Mouse (Mus musculus): ENCODE results near the gene Trmt2a. TPM values are rescaled to one million over a fixed set of nuclear protein-coding genes. Genes with fewer than 3 reads are reported as not detected.
"Not testable (repeated sequence)": the region's sequence is repeated elsewhere in the genome, so short reads cannot be mapped to it uniquely, and the experiment has no call there.

The Trmt2a gene
- total and polyA plus RNA-seq, 2 experiments from 2014 or later, result 30.6 to 31.6 TPM

DNA sequence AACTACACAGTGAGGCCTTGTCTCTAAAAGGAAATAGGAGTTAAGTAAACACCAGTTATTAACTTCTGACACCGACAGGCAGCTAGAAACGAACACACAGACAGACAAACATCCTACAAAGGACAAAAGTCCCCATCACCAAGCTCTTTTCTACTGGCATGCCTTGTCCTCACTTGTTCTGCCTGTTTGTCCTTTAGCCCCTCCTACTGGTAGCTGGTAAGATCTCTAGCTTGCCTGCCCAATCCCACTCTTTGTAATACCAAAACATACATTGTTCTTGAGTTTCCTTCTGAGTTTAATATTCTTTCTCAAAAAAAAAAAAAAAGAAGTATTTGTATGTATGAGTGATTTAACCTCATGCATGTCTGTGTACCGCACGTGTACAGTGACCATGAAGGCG, 19.7 kb downstream of the Trmt2a start:
- peaks cover 83% of the 10 kb centered on the region for H3K36me3 ChIP-seq (replicated peaks; ENCODE audit: control insufficient read depth, insufficient read depth, low read length)
- no peak overlapping the region for H3K9ac ChIP-seq (replicated peaks; ENCODE audit: low read depth, low read length)
- no peak overlapping the region for H3K27ac ChIP-seq (ENCODE audit: low read depth)
- H3K4me3 ChIP-seq (ENCODE audit: low read depth, low read length), result no peak overlapping the region
- H3K4me1 ChIP-seq (ENCODE audit: control insufficient read depth, insufficient read depth), result no peaks in the 10 kb centered on the region
- DNase-seq (ENCODE audit: low spot score) (no peak), ATAC-seq (ENCODE audit: insufficient read depth, low read depth) (no peak)
- TF ChIP-seq EP300 (IDR thresholded peaks at IDR 0.05; ENCODE audit: low read depth), result no peak
- TF ChIP-seq CTCF (IDR thresholded peaks at IDR 0.05; ENCODE audit: low read depth), result peak; percentile 40
- no peak overlapping the region for H3K4me2 ChIP-seq (ENCODE audit: low read depth, low read length)
- no peaks in the 10 kb centered on the region for H3K9me3 ChIP-seq (replicated peaks; ENCODE audit: control insufficient read depth, low read length)
- no peaks in the 10 kb centered on the region for H3K27me3 ChIP-seq (ENCODE audit: control insufficient read depth, insufficient read depth, low read length)
- 88% methylated on average over 5 of the region's 5 CpGs for WGBS

DNA sequence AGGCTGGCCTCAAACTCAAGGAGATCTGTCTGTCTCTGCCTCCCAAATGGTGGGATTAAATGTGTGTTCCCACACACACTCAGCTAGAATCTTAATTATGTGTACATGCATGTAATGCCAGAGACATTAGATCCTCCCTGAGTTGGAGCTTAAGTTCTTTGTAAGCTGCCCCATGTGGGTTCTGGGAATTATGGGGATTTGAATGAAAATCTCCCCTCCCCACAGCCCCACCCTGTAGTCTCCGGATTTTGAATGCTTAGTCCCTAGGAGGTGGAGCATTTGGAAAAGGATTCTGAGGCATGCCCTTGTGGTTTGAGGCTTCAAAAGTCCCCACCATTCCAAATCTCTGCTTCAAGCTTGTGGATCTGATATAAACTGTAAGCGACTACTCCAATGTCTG, 26.7 kb downstream of the Trmt2a start:
- H3K36me3 ChIP-seq (replicated peaks; ENCODE audit: control insufficient read depth, insufficient read depth, low read length), result peaks cover 93% of the 10 kb centered on the region
- ATAC-seq (ENCODE audit: insufficient read depth, low read depth) (no peak), DNase-seq (ENCODE audit: low spot score) (no peak)
- TF ChIP-seq CTCF (IDR thresholded peaks at IDR 0.05; ENCODE audit: low read depth), result no peak
- no peak overlapping the region for H3K27ac ChIP-seq (ENCODE audit: low read depth)
- no peaks in the 10 kb centered on the region for H3K27me3 ChIP-seq (ENCODE audit: control insufficient read depth, insufficient read depth, low read length)
- H3K4me2 ChIP-seq (ENCODE audit: low read depth, low read length), result no peak overlapping the region
- H3K9me3 ChIP-seq (replicated peaks; ENCODE audit: control insufficient read depth, low read length), result no peaks in the 10 kb centered on the region
- no peak overlapping the region for H3K9ac ChIP-seq (replicated peaks; ENCODE audit: low read depth, low read length)
- no peak overlapping the region for H3K4me3 ChIP-seq (ENCODE audit: low read depth, low read length)
- 80% methylated on average over 2 of the region's 2 CpGs for WGBS
- H3K4me1 ChIP-seq (ENCODE audit: control insufficient read depth, insufficient read depth), result no peaks in the 10 kb centered on the region

DNA sequence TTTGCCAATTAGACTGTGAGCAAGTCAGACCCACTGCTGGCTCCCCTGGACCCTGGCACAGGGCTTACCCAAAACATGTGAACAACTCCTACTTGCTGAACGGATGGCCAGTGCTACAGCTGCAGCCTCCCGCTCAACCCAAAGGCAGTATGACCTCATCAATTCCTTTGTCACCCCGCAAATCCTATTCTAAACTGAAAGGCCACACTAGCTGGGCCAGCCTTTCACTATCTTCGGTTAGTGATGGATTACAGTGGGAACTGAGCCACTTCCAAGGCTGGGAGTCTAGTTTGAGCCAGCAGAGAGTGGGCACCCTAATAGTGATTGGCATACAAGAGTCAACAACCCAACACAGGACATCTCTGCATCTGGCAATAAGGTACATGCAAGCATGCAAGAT, 39.7 kb downstream of the Trmt2a start:
- TF ChIP-seq EP300 (IDR thresholded peaks at IDR 0.05; ENCODE audit: low read depth), result no peak
- TF ChIP-seq CTCF (IDR thresholded peaks at IDR 0.05; ENCODE audit: low read depth), result no peak
- peak overlapping the region; percentile 92 for H3K9ac ChIP-seq (replicated peaks; ENCODE audit: low read depth, low read length)
- H3K4me3 ChIP-seq (ENCODE audit: low read depth, low read length), result peak overlapping the region; percentile 94
- no peak for ATAC-seq (ENCODE audit: insufficient read depth, low read depth)
- H3K4me2 ChIP-seq (ENCODE audit: low read depth, low read length), result peak overlapping the region; percentile 84
- peak overlapping the region; percentile 86 for H3K27ac ChIP-seq (ENCODE audit: low read depth)
- no peaks in the 10 kb centered on the region for H3K27me3 ChIP-seq (ENCODE audit: control insufficient read depth, insufficient read depth, low read length)
- H3K4me1 ChIP-seq (ENCODE audit: control insufficient read depth, insufficient read depth), result peaks cover 20% of the 10 kb centered on the region
- 0% methylated on average over 4 of the region's 4 CpGs for WGBS
- no peaks in the 10 kb centered on the region for H3K9me3 ChIP-seq (replicated peaks; ENCODE audit: control insufficient read depth, low read length)
- no peak for DNase-seq (ENCODE audit: low spot score)
- peaks cover 20% of the 10 kb centered on the region for H3K36me3 ChIP-seq (replicated peaks; ENCODE audit: control insufficient read depth, insufficient read depth, low read length)

DNA sequence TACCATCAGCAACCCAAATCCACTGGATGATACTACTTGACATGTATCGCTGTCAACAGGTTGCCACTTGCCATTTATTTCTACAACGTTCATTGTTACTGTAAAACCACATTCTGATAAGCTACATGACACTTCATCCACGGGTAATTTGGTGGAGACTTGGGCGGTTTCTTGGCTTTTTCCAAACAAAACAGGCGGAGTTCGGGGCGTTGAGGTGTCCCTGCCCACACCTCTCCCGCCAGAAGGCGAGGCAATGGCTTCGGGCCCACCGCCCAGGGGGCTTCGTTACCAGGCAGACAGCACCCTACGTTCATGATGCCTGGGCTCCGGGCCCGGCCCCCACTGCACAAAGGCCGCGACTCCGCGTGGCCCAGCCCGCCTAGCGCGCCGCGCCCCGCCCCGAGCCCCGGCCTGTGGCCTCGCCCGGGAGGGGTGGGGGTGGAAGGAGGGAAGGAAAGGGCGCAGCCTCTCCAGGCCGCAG, 40.1 kb downstream of the Trmt2a start:
- Histone ChIP-seq H3K36me3 (replicated peaks; ENCODE audit: control insufficient read depth, insufficient read depth, low read length) (peaks cover 16% of the 10 kb centered on the region), H3K27me3 (ENCODE audit: control insufficient read depth, insufficient read depth, low read length) (no peaks in the 10 kb centered on the region), H3K9ac (replicated peaks; ENCODE audit: low read depth, low read length) (peak overlapping the region; percentile 92), H3K4me2 (ENCODE audit: low read depth, low read length) (peak overlapping the region; percentile 84), H3K4me1 (ENCODE audit: control insufficient read depth, insufficient read depth) (peaks cover 20% of the 10 kb centered on the region), H3K27ac (ENCODE audit: low read depth) (peak overlapping the region; percentile 86), H3K9me3 (replicated peaks; ENCODE audit: control insufficient read depth, low read length) (no peaks in the 10 kb centered on the region), H3K4me3 (ENCODE audit: low read depth, low read length) (peak overlapping the region; percentile 94)
- peak; percentile 84 for ATAC-seq (ENCODE audit: insufficient read depth, low read depth)
- WGBS, result 1% methylated on average over 28 of the region's 31 CpGs
- TF ChIP-seq CTCF (IDR thresholded peaks at IDR 0.05; ENCODE audit: low read depth), result no peak
- TF ChIP-seq EP300 (IDR thresholded peaks at IDR 0.05; ENCODE audit: low read depth), result no peak
- DNase-seq (ENCODE audit: low spot score), result peak; percentile 53

DNA sequence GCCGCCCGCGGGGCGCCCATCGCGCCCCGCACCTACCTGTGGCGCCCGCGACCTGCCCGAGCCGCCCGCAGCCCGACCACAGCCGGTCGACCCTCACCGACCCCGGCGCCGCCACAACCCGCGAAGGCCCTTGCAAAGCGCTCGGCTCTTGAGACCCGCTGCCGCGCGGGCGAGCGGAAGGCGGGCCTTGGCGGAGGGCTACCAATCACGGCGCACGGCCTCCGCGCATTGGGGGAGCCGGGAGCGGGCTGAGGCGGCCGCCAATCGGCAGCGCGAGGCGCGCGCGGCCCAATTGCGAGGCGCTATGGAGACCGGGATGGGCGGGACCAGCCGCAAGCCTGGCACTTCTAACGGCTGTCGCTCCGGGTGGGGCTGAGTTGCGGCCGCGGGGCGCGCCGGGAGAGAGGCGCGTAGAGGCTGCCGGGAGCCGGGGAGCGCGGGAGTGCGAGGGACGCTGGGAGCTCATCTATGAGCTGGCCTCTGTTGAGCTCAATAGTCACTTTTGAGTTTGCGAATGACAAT, 40.6 kb downstream of the Trmt2a start, which contains the start of gene Dgcr8:
Gene Dgcr8 (minus strand): TSS at position 180 of the 522 bp plus-strand sequence.
- DNase-seq (ENCODE audit: low spot score), result peak; percentile 98
- H3K27me3 ChIP-seq (ENCODE audit: control insufficient read depth, insufficient read depth, low read length), result no peaks in the 10 kb centered on the region
- WGBS, result under 1% methylated on average over 64 of the region's 71 CpGs
- H3K4me1 ChIP-seq (ENCODE audit: control insufficient read depth, insufficient read depth), result peaks cover 20% of the 10 kb centered on the region
- H3K9ac ChIP-seq (replicated peaks; ENCODE audit: low read depth, low read length), result peak within 1 kb of the TSS; percentile 92
- peak within 1 kb of the TSS; percentile 84 for H3K4me2 ChIP-seq (ENCODE audit: low read depth, low read length)
- peak within 1 kb of the TSS; percentile 94 for H3K4me3 ChIP-seq (ENCODE audit: low read depth, low read length)
- H3K36me3 ChIP-seq (replicated peaks; ENCODE audit: control insufficient read depth, insufficient read depth, low read length), result peaks cover 11% of the 10 kb centered on the region
- ATAC-seq (ENCODE audit: insufficient read depth, low read depth), result peak; percentile 99
- TF ChIP-seq CTCF (IDR thresholded peaks at IDR 0.05; ENCODE audit: low read depth) (no peak), EP300 (IDR thresholded peaks at IDR 0.05; ENCODE audit: low read depth) (no peak)
- H3K9me3 ChIP-seq (replicated peaks; ENCODE audit: control insufficient read depth, low read length), result no peaks in the 10 kb centered on the region
- H3K27ac ChIP-seq (ENCODE audit: low read depth), result peak within 1 kb of the TSS; percentile 86

DNA sequence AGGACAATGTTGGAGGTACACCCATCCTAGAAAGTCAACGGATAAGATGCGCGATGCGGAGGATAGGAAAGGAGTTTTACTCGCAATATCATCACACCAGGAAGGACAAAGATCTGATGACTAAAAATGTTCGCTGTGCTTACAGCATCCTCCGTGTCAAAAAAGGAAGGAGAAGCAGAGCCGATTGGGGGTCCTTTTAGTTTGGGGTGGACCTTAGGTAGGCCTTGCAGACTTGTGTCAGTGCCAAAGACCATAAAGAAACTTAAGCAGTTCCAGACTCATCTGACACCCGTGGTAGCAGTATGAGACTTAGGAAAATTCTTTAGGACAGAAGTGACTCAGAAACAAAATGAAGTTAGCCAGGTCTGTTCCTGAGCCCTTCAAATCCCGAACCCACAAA, 41.1 kb downstream of the Trmt2a start:
- H3K4me2 ChIP-seq (ENCODE audit: low read depth, low read length), result peak overlapping the region; percentile 84
- H3K36me3 ChIP-seq (replicated peaks; ENCODE audit: control insufficient read depth, insufficient read depth, low read length); ATAC-seq (ENCODE audit: insufficient read depth, low read depth); H3K9ac ChIP-seq (replicated peaks; ENCODE audit: low read depth, low read length); H3K9me3 ChIP-seq (replicated peaks; ENCODE audit: control insufficient read depth, low read length); DNase-seq (ENCODE audit: low spot score); H3K27me3 ChIP-seq (ENCODE audit: control insufficient read depth, insufficient read depth, low read length): not testable (repeated sequence)
- H3K4me1 ChIP-seq (ENCODE audit: control insufficient read depth, insufficient read depth), result peaks cover 20% of the 10 kb centered on the region
- H3K27ac ChIP-seq (ENCODE audit: low read depth), result peak overlapping the region; percentile 51; the same call in 1 of the 2 replicates
- under 1% methylated on average over 7 of the region's 10 CpGs for WGBS
- peak overlapping the region; percentile 94 for H3K4me3 ChIP-seq (ENCODE audit: low read depth, low read length)

MicroRNAs within 50 kb of the gene (microRNA counts, 519-probe panel; counts per million panel counts)
- not detected for microRNA mmu-miR-1306

Small RNA genes within 50 kb of the gene (microRNA-seq; reads per million reads assigned to microRNA genes)
- gene Gm24572, result not detected
- 190 reads per million, percentile 64 among the genes with 10 or more reads in this experiment for gene Mir1306

Other genes with a start within 250 kb of the Trmt2a start
- 23.0 and 36.6 TPM in 2 replicates for gene Dgcr6, start 195.8 kb upstream of the Trmt2a start, total RNA-seq (2014; rRNA removed; ENCODE audit: low replicate concordance)
- 83.5 and 94.3 TPM in 2 replicates for gene Dgcr6, start 195.8 kb upstream of the Trmt2a start, polyA plus RNA-seq (2015; fragmentation: Nextera tagmentation; extraction: Ambion mirVana)
- gene Prodh, start 158.5 kb upstream of the Trmt2a start, total RNA-seq (2014; rRNA removed; ENCODE audit: low replicate concordance), result 9.5 and 24.4 TPM in 2 replicates
- gene Prodh, start 158.5 kb upstream of the Trmt2a start, polyA plus RNA-seq (2015; fragmentation: Nextera tagmentation; extraction: Ambion mirVana), result 4.2 and 5.5 TPM in 2 replicates
- 1.9 and 6.3 TPM in 2 replicates for gene Rtn4r, start 121.0 kb upstream of the Trmt2a start, total RNA-seq (2014; rRNA removed; ENCODE audit: low replicate concordance)
- gene Rtn4r, start 121.0 kb upstream of the Trmt2a start, polyA plus RNA-seq (2015; fragmentation: Nextera tagmentation; extraction: Ambion mirVana), result 0.34 and 1.5 TPM in 2 replicates
- gene Ccdc188, start 30.8 kb upstream of the Trmt2a start, total RNA-seq (2014; rRNA removed; ENCODE audit: low replicate concordance), result not detected in 2 replicates
- gene Ccdc188, start 30.8 kb upstream of the Trmt2a start, polyA plus RNA-seq (2015; fragmentation: Nextera tagmentation; extraction: Ambion mirVana), result not detected in 2 replicates
- gene Zdhhc8, start 13.5 kb upstream of the Trmt2a start, total RNA-seq (2014; rRNA removed; ENCODE audit: low replicate concordance), result 27.7 and 47.0 TPM in 2 replicates
- 15.4 and 16.4 TPM in 2 replicates for gene Zdhhc8, start 13.5 kb upstream of the Trmt2a start, polyA plus RNA-seq (2015; fragmentation: Nextera tagmentation; extraction: Ambion mirVana)
- gene Ranbp1, start 53 bp downstream of the Trmt2a start, total RNA-seq (2014; rRNA removed; ENCODE audit: low replicate concordance), result 51.3 and 65.1 TPM in 2 replicates
- 210 and 213 TPM in 2 replicates for gene Ranbp1, start 53 bp downstream of the Trmt2a start, polyA plus RNA-seq (2015; fragmentation: Nextera tagmentation; extraction: Ambion mirVana)
- gene Gm49776, start 9.6 kb downstream of the Trmt2a start, total RNA-seq (2014; rRNA removed; ENCODE audit: low replicate concordance), result not detected in 2 replicates
- gene Gm49776, start 9.6 kb downstream of the Trmt2a start, polyA plus RNA-seq (2015; fragmentation: Nextera tagmentation; extraction: Ambion mirVana), result 0.82 TPM in 1 of 2 replicates, not detected in the other
- 23.4 and 23.5 TPM in 2 replicates for gene Dgcr8, start 40.6 kb downstream of the Trmt2a start, total RNA-seq (2014; rRNA removed; ENCODE audit: low replicate concordance)
- gene Dgcr8, start 40.6 kb downstream of the Trmt2a start, polyA plus RNA-seq (2015; fragmentation: Nextera tagmentation; extraction: Ambion mirVana), result 8.9 and 9.6 TPM in 2 replicates
- gene Tango2, start 99.4 kb downstream of the Trmt2a start, total RNA-seq (2014; rRNA removed; ENCODE audit: low replicate concordance), result 55.3 and 56.9 TPM in 2 replicates
- 65.8 and 69.0 TPM in 2 replicates for gene Tango2, start 99.4 kb downstream of the Trmt2a start, polyA plus RNA-seq (2015; fragmentation: Nextera tagmentation; extraction: Ambion mirVana)
- gene Arvcf, start 99.5 kb downstream of the Trmt2a start, total RNA-seq (2014; rRNA removed; ENCODE audit: low replicate concordance), result 62.1 and 95.5 TPM in 2 replicates
- gene Arvcf, start 99.5 kb downstream of the Trmt2a start, polyA plus RNA-seq (2015; fragmentation: Nextera tagmentation; extraction: Ambion mirVana), result 22.5 and 22.6 TPM in 2 replicates
- 12.7 and 14.7 TPM in 2 replicates for gene Txnrd2, start 177.7 kb downstream of the Trmt2a start, total RNA-seq (2014; rRNA removed; ENCODE audit: low replicate concordance)
- 40.0 and 41.2 TPM in 2 replicates for gene Txnrd2, start 177.7 kb downstream of the Trmt2a start, polyA plus RNA-seq (2015; fragmentation: Nextera tagmentation; extraction: Ambion mirVana)
- gene Comt, start 178.2 kb downstream of the Trmt2a start, total RNA-seq (2014; rRNA removed; ENCODE audit: low replicate concordance), result 160 and 168 TPM in 2 replicates
- gene Comt, start 178.2 kb downstream of the Trmt2a start, polyA plus RNA-seq (2015; fragmentation: Nextera tagmentation; extraction: Ambion mirVana), result 155 and 158 TPM in 2 replicates